Mouse (Mus musculus): ENCODE results near the gene Gm43720. TPM values are rescaled to one million over a fixed set of nuclear protein-coding genes. Genes with fewer than 3 reads are reported as not detected.

Gene Gm43720
- total RNA-seq, 2 experiments from 2014 or later = 0.07 TPM; not detected in 1

- no peak for DNase-seq (ENCODE audit: low spot score in 2 of 2)
Observed at GRCm38 (mm10) chr5:138262582-138263240, 17.0 kb downstream of the Gm43720 start.

- DNase-seq (ENCODE audit: low spot score in 2 of 2) = no peak
Observed at GRCm38 (mm10) chr5:138262001-138262400, 17.8 kb downstream of the Gm43720 start.

- no peak for DNase-seq (ENCODE audit: low spot score in 2 of 2)
Observed at GRCm38 (mm10) chr5:138260834-138261233, 18.9 kb downstream of the Gm43720 start.

DNA sequence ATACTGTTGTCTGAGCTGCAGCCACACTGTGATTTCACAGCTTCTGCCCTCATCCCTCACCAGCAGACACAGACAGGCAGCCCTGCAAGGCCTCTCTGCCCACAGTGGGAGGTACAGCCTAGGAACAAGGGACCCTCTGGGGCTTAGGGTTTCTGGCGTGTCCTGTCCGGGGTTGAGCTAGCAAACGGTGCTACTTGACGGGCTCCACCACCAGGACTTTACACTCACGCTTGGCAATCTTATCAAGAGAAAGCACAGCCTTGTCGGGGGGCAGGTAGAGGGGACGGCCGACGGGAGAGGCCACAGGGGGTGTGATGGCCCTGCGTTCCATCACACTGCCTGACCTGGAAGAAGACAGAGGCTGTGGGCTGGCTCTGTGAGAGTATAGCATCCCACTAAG is 19.7 kb downstream of the Gm43720 start:
- no peak for DNase-seq (ENCODE audit: low spot score in 2 of 2)

DNA sequence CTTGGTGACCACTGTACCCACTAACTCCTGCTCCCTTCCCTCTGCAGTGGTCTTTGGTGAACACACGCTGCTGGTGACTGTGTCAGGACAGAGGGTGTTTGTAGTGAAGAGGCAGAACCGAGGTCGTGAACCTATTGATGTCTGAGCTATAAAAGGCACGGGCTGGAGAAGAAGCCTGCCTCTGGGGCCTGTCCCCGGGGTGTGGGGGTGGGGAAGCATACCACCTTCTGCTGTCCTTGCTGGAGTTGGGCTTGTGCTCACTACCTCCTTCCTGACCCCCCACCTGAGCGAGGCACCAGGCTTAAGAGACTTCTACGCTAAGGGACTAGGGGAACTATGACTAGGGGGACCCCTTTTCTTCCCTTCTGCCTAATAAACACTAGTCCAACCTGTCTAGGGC is 20.8 kb downstream of the Gm43720 start:
- no peak for DNase-seq (ENCODE audit: low spot score in 2 of 2)

- DNase-seq (ENCODE audit: low spot score in 2 of 2) = no peak
Observed at GRCm38 (mm10) chr5:138258542-138258941, 21.2 kb downstream of the Gm43720 start.

DNA sequence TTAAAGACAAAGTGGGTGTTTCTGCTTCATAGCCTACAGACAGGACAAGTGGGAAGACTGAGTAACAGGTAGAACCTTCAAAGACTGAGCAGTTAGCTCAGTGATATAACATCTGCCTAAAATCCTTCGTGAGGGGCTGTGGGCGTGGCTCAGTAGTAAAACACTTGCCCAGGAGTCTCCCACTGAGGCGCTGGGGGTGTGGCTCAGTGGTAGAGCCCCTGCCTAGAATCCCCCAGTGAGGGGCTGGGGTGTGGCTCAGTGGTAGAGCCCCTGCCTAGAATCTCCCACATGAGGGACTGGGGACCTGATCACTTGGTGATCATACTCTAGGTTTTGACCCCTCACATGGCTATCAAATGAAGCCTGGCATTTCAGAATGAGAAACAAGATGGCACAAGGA is 21.7 kb downstream of the Gm43720 start:
- no peak for DNase-seq (ENCODE audit: low spot score in 2 of 2)

DNA sequence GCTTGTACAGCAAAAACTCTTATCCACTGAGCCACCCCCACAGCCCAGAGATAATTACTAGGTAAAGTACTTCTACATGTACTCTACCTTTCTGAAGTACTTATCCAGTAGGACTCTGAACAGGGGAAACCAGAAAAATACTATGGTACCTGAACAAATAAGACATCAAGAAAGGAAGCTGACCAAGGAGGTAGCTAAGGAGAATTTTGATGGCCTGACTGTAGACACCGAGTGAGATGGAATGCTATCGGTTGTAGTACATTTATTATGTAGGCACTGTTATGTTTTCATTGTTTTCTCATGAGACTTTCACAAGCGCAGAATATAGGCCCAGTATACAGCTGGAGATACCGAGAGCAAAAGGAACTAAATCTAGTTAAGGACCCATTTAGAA is 22.2 kb downstream of the Gm43720 start:
- DNase-seq (ENCODE audit: low spot score in 2 of 2) = no peak

- DNase-seq (ENCODE audit: low spot score in 2 of 2) = no peak
Observed at GRCm38 (mm10) chr5:138256966-138257584, 22.7 kb downstream of the Gm43720 start.

GRCm38 (mm10) chr5:138256094-138256467 is 23.7 kb downstream of the Gm43720 start:
- DNase-seq (ENCODE audit: low spot score in 2 of 2) = no peak

DNA sequence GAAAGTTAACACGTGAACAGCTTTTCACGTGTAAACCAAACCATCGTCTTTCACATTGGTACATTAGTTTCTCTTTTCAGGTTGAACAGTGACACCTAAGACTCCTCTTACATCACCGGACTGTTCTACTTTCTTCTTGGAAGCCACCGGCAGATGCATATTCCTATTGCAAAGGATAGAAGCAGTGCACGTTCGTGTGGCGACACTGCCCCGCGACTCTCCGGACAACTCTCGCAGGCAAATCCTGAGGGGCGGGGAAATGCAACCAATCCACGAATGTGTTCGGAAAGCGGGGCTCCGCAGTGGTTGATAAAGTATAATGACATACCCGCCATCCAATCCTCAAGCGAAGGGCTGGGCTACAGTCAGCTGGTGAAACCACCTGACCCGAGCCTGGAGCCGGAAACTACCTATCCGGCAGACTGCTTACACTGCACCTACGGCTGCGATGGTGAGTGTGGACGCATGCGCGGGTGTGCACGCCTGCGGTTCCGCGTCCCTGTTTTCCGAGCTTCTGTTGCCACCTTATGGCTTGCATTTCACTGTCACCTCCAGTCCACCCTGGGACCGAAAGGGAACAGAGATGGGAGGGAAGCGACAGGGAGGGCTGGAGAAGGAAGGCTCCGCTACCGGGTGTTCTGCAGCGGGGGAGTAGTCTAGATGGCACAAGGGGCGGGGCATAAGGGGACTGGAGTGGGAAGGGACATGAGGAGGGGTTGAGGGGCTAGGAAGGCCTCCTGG is 24.2 kb downstream of the Gm43720 start, which contains the start of gene Lamtor4:
TSS of gene Lamtor4 (plus strand) at position 130 of the 741 bp plus-strand sequence.
- peak; percentile 91 to 98 for DNase-seq (ENCODE audit: low spot score in 2 of 2)

- no peak for DNase-seq (ENCODE audit: low spot score in 2 of 2)
Observed at GRCm38 (mm10) chr5:138253061-138253460, 26.7 kb downstream of the Gm43720 start.

DNA sequence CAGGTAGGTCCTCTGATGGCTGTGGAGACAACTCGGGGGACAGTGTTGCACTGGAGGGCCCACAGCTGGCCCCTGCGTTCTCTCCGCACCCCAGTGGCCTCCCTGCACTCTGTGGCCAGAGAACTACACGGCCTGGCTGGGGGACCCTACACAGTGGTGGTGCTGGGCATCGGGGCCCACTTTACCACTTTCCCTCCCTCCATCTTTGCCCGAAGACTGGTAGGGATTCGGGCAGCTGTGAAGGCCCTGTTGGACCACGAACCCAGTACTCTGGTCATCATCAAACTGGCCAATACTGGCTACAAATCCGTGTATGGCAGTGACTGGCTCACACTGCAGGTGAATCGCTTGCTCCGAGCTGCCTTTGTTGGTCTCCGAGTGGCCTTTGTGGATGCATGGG is 28.6 kb downstream of the Gm43720 start:
- no peak for DNase-seq (ENCODE audit: low spot score in 2 of 2)

DNA sequence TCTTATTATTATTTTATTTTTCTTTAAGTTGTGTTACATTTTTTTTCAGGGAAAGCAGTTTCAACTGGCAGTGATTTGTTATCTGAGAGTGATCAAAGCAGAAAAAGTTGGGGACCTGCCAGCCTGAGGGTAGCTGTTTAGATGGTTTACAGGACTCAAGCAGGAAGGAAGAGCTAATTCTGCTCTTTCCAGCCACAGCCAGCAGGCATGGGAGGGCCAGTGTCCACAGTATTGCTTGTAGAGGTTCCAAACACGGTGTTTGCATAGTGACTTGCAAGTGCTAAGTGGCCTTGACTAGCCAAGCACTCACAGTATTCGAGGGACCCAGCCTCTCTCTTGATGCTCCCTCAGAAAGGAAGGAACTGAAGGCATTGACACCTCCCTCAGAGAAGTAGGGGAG is 38.2 kb downstream of the Gm43720 start:
- DNase-seq (ENCODE audit: low spot score in 2 of 2) = no peak

GRCm38 (mm10) chr5:138234224-138234623 is 45.5 kb downstream of the Gm43720 start:
- no peak for DNase-seq (ENCODE audit: low spot score in 2 of 2)

DNA sequence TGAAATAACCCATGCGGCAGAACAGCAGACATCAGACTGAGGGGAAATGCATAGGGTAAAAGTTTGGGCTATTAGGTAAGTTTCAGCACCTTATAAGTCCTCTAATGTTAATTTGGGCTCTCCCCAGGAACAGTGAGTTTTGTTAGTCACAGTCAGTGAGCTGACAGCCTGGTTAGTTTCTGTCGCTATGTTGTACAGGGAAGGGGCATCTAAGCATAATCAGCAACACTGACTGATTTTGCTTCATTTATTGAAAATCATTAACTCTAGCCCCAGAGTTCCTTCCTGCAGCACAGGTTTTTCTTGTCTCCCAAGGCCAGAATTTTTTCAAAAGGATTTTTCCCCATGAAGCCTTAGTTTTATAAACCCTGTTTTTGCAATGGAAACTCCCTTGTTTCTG is 46.0 kb downstream of the Gm43720 start:
- no peak for DNase-seq (ENCODE audit: low spot score in 2 of 2)

DNA sequence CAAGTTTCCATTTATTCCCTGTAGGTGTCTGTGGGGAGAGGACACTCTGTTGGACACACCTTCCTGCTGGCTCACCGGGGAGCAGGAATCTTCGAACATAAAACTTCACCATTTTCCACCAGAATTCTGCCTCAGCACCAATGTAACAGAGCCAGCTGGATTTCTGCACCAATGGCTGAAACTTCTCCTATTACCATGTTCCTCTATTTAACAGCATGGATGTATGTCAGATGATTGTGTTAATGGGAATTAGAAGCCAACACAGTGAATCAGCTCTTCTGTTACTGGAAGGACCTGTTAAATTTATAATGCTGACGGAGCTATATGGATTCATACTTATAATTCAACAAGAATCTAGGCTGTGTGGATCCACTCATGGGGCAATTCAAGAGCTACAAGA is 50.2 kb downstream of the Gm43720 start:
- DNase-seq (ENCODE audit: low spot score in 2 of 2) = no peak

GRCm38 (mm10) chr5:138228026-138228425 is 51.7 kb downstream of the Gm43720 start:
- no peak for DNase-seq (ENCODE audit: low spot score in 2 of 2)

DNA sequence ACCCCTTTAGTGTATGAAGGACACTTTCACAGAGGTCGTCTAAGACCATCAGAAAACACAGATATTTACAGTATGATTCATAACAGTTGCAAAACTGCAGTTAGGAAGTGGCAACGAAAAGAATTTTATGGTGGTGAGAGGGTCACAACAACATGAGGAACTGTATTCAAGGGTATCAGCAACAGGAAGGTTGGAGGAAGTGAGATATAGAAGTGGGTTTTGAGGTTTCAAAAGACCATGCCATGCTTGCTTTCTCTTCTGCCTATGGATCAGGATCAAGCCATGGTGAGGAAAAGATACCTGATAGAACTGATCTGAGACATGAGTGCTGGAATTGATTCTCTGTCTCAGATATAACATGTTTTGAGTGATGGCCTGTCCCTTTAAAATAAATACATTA is 52.4 kb downstream of the Gm43720 start:
- DNase-seq (ENCODE audit: low spot score in 2 of 2) = no peak

- no peak for DNase-seq (ENCODE audit: low spot score in 2 of 2)
Observed at GRCm38 (mm10) chr5:138226491-138226890, 53.3 kb downstream of the Gm43720 start.

DNA sequence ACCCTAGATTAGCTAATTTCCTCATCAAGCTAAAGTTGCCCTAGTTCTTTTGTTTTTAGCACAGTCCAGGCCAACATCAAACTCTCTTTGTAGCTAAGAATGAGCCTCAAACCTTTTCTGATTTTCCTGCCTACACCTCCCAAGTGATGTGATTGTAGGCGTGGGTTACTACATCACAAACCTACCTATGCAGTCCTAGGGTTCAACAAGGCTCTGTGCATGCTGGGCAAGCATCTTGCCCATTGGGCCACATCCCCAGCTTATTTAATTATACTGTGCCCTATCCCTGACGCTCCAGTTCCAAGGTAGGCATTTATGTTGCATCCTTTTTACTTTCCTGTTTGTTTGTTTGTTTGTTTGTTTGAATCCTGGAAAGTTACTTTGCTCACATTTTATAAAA is 54.1 kb downstream of the Gm43720 start, which contains the start of gene Nxpe5:
TSS of gene Nxpe5 (plus strand) at position 199 of the 400 bp plus-strand sequence.
- no peak for DNase-seq (ENCODE audit: low spot score in 2 of 2)

- DNase-seq (ENCODE audit: low spot score in 2 of 2) = no peak
Observed at GRCm38 (mm10) chr5:138223287-138223686, 56.5 kb downstream of the Gm43720 start.

Data from layer of hippocampus, postnatal 14 days (tissue).